Mouse (Mus musculus): ENCODE measurements around the gene Atp2b1. TPM values are rescaled to one million over a fixed set of nuclear protein-coding genes. Genes with fewer than 3 reads are reported as not detected.

Atp2b1 gene
- polyA plus RNA-seq, 1 experiment from 2014 or later: 305 TPM

DNA sequence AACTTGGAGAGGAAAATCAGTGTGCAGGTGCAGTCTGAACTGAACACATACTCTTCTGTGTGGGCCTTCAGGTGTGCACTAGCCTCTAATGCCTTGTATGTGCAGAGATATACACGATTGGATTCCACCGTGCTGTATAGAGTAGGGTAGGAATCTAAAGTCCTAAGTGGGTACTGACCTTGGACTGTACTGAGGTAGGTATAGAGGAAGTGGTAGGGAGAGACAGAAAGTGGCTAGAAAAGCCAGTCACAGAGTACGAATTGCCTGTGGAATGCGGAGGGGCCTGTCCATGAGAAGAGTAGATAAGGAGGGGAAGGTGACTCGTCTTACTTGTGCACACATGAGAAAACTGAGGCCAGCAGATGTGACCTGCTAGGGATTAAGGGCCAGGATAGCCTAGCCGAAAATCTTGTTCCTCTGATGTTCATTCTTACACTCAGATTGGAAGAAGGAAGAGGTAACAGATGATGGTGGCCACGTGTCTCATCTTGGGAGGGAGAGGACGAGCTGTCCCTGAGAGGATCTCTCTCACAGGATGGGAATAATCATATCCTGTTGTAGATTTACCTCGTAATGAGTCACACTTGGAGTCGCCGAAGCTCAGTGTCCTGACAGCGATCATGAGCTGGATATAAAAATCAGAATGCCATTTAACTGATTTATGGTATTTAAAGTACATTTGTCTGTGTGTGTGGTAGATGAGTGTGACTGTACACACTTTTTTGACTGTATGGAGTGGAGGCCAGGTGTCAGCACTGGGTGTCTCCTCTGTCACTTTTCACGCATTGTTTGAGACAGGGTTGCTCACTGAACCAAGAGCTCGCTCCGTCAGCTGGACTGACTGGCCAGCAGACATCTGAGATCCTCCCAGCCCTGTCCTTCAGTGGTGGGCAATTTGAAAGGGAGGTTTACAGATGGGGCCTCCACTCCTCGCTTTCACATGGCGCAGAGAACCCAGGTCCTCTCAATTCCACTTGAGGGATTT, 37.4 kb downstream of the Atp2b1 start:
- no peak overlapping the region for H3K27ac ChIP-seq (replicated peaks)
- no peak for ATAC-seq (ENCODE audit: low FRiP score, low read depth)

DNA sequence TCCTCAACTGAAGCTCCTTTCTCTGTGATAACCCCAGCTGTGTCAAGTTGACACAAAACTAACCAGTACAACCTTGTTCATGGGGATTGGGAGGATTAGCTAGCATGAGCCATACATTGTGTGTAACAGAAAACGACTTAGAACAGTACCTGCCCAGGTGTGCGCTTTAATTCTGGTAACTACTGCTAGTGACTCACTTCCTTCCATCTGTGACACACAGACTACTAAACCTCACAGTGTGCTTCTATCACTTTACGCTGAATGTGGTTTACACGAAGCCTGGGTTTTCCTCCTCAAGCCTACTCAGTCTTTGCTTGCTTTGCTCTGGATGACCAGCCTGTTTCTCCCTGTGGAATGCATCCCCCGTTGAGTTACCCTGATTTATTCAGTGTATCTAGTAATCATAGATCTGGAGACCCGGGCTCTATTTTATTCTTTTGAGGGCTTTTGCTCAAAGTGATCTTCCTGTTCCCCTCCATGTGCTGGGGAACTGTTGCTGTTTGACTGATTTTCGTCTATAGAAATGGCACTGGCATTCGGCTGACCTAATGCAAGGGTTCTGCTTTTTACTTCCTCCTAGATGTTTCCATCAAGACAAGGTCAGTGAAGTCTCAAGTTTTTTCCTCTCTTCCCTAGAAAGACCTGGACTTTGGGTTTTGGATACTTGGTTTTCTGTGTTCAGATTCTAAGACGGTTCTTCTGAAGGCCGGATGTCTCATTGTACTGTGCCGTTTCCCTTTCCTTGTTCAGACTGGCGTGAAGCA, 40.2 kb downstream of the Atp2b1 start:
- no peak overlapping the region for H3K4me2 ChIP-seq
- no peak for ATAC-seq (ENCODE audit: low FRiP score, low read depth)
- no peak overlapping the region for H3K4me3 ChIP-seq
- no peaks in the 10 kb centered on the region for H3K36me3 ChIP-seq
- no peaks in the 10 kb centered on the region for H3K9me3 ChIP-seq
- H3K27me3 ChIP-seq: no peaks in the 10 kb centered on the region
- H3K27ac ChIP-seq (replicated peaks): no peak overlapping the region
- no peak overlapping the region for H3K9ac ChIP-seq
- 92% methylated on average over 12 of the region's 12 CpGs for WGBS
- H3K4me1 ChIP-seq (replicated peaks): peaks cover 14% of the 10 kb centered on the region; the same call in 1 of the 2 replicates

More for the DNA sequence above, 37.4 kb downstream of the Atp2b1 start:
- H3K4me1 ChIP-seq (replicated peaks): peaks cover 29% of the 10 kb centered on the region
- H3K9ac ChIP-seq: no peak overlapping the region
- H3K27me3 ChIP-seq: no peaks in the 10 kb centered on the region
- no peaks in the 10 kb centered on the region for H3K9me3 ChIP-seq
- no peak overlapping the region for H3K4me2 ChIP-seq
- H3K4me3 ChIP-seq: no peak overlapping the region
- H3K36me3 ChIP-seq: no peaks in the 10 kb centered on the region
- WGBS: 90% methylated on average over 17 of the region's 17 CpGs

GRCm38 (mm10) chr10:98956124-98956523, 41.9 kb downstream of the Atp2b1 start:
- H3K4me3 ChIP-seq: no peak overlapping the region
- H3K36me3 ChIP-seq: no peaks in the 10 kb centered on the region
- H3K9ac ChIP-seq: no peak overlapping the region
- H3K27me3 ChIP-seq: no peaks in the 10 kb centered on the region
- H3K4me2 ChIP-seq: no peak overlapping the region
- no peak overlapping the region for H3K27ac ChIP-seq (replicated peaks)
- H3K4me1 ChIP-seq (replicated peaks): peaks cover 11% of the 10 kb centered on the region; the same call in 1 of the 2 replicates
- 98% methylated on average over 3 of the region's 3 CpGs for WGBS
- no peak for ATAC-seq (ENCODE audit: low FRiP score, low read depth)
- H3K9me3 ChIP-seq: no peaks in the 10 kb centered on the region

GRCm38 (mm10) chr10:98958752-98959151, 44.5 kb downstream of the Atp2b1 start:
- no peak overlapping the region for H3K4me2 ChIP-seq
- no peak for ATAC-seq (ENCODE audit: low FRiP score, low read depth)
- H3K4me1 ChIP-seq (replicated peaks): peaks cover 18% of the 10 kb centered on the region
- no peaks in the 10 kb centered on the region for H3K36me3 ChIP-seq
- H3K27ac ChIP-seq (replicated peaks): no peak overlapping the region
- H3K9ac ChIP-seq: no peak overlapping the region
- no peaks in the 10 kb centered on the region for H3K9me3 ChIP-seq
- WGBS: 74% methylated on average over 4 of the region's 4 CpGs
- H3K27me3 ChIP-seq: no peaks in the 10 kb centered on the region
- H3K4me3 ChIP-seq: no peak overlapping the region

DNA sequence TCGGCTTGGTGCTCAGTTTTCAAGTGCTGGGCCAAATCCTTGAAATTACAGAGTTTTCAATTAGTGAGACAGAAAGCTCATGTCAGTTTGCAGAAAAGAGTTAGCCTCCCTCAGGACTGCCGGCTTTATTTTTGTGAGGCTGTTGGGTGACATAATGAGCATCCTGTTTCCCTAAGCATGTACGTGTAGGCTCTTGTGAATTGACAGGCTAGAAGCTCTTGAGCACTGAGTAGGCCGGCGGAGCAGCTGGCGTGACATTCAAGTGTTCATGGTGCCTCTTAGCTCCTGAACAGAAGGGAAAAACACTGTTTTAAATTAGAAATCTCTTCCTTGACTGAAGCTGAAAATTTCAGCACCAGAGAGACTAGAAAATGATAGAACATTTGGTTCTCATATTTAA, 45.2 kb downstream of the Atp2b1 start:
- H3K27ac ChIP-seq (replicated peaks): no peak overlapping the region
- no peak overlapping the region for H3K4me3 ChIP-seq
- no peak for ATAC-seq (ENCODE audit: low FRiP score, low read depth)
- 61% methylated on average over 6 of the region's 6 CpGs for WGBS
- H3K27me3 ChIP-seq: no peaks in the 10 kb centered on the region
- no peaks in the 10 kb centered on the region for H3K9me3 ChIP-seq
- H3K36me3 ChIP-seq: no peaks in the 10 kb centered on the region
- H3K4me2 ChIP-seq: no peak overlapping the region
- peaks cover 18% of the 10 kb centered on the region for H3K4me1 ChIP-seq (replicated peaks)
- H3K9ac ChIP-seq: no peak overlapping the region

- Histone ChIP-seq H3K9ac (no peak overlapping the region), H3K27me3 (no peaks in the 10 kb centered on the region), H3K4me3 (no peak overlapping the region), H3K4me1 (replicated peaks) (peaks cover 18% of the 10 kb centered on the region), H3K27ac (replicated peaks) (no peak overlapping the region), H3K9me3 (no peaks in the 10 kb centered on the region), H3K4me2 (no peak overlapping the region), H3K36me3 (no peaks in the 10 kb centered on the region)
- WGBS: 78% methylated on average over 5 of the region's 5 CpGs
- ATAC-seq (ENCODE audit: low FRiP score, low read depth): no peak
These were observed 46.7 kb downstream of the Atp2b1 start for GRCm38 (mm10) chr10:98960911-98961310.

GRCm38 (mm10) chr10:98962092-98962491, 47.9 kb downstream of the Atp2b1 start:
- WGBS: 61% methylated on average over 8 of the region's 8 CpGs
- H3K27ac ChIP-seq (replicated peaks): no peak overlapping the region

GRCm38 (mm10) chr10:98966407-98967215, 52.4 kb downstream of the Atp2b1 start:
- Histone ChIP-seq H3K36me3 (peaks cover 14% of the 10 kb centered on the region), H3K27me3 (no peaks in the 10 kb centered on the region), H3K4me2 (no peak overlapping the region), H3K27ac (replicated peaks) (no peak overlapping the region), H3K4me3 (no peak overlapping the region), H3K9ac (no peak overlapping the region), H3K9me3 (no peaks in the 10 kb centered on the region), H3K4me1 (replicated peaks) (peaks cover 7% of the 10 kb centered on the region; the same call in 1 of the 2 replicates)
- ATAC-seq (ENCODE audit: low FRiP score, low read depth): no peak
- 68% methylated on average over 13 of the region's 13 CpGs for WGBS

More at GRCm38 (mm10) chr10:98962092-98962491, 47.9 kb downstream of the Atp2b1 start:
- no peak overlapping the region for H3K4me2 ChIP-seq
- no peaks in the 10 kb centered on the region for H3K9me3 ChIP-seq
- H3K4me1 ChIP-seq (replicated peaks): peaks cover 15% of the 10 kb centered on the region
- no peak overlapping the region for H3K9ac ChIP-seq
- H3K4me3 ChIP-seq: no peak overlapping the region
- H3K27me3 ChIP-seq: no peaks in the 10 kb centered on the region
- ATAC-seq (ENCODE audit: low FRiP score, low read depth): no peak
- H3K36me3 ChIP-seq: no peaks in the 10 kb centered on the region

- H3K36me3 ChIP-seq: peaks cover 14% of the 10 kb centered on the region
- H3K9me3 ChIP-seq: no peaks in the 10 kb centered on the region
- no peak for ATAC-seq (ENCODE audit: low FRiP score, low read depth)
- no peak overlapping the region for H3K9ac ChIP-seq
- WGBS: 92% methylated on average over 15 of the region's 15 CpGs
- 0 out of 2 replicates have a peak, but pooled peaks cover 5% of the 10 kb centered on the region for H3K4me1 ChIP-seq (replicated peaks)
- H3K27me3 ChIP-seq: no peaks in the 10 kb centered on the region
- no peak overlapping the region for H3K4me3 ChIP-seq
- H3K27ac ChIP-seq (replicated peaks): no peak overlapping the region
- H3K4me2 ChIP-seq: no peak overlapping the region
These were observed 53.2 kb downstream of the Atp2b1 start for GRCm38 (mm10) chr10:98967240-98967891.

DNA sequence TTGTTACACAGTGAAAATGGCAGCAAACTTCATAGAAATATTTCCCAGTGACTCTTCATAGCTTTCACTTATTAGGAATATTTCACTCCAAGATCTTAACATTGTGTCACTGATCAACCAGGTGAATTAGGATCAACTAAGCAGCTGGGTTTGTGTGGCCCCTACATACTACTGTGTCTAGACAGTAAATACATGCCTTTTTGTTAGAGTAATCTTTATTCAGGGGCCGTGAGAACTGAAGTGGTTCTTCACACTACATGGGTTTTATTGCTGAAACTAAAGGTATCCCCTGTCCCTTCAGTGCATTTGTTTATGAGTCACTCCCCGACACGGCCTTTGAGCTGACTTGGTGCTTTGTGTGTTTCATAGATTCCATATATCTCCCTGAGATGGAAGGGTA, 56.7 kb downstream of the Atp2b1 start:
- no peaks in the 10 kb centered on the region for H3K27me3 ChIP-seq
- H3K4me2 ChIP-seq: no peak overlapping the region
- 94% methylated on average over 3 of the region's 3 CpGs for WGBS
- H3K9ac ChIP-seq: no peak overlapping the region
- H3K4me3 ChIP-seq: no peak overlapping the region
- no peak for ATAC-seq (ENCODE audit: low FRiP score, low read depth)
- H3K36me3 ChIP-seq: peaks cover 14% of the 10 kb centered on the region
- H3K27ac ChIP-seq (replicated peaks): no peak overlapping the region
- H3K4me1 ChIP-seq (replicated peaks): peaks cover 11% of the 10 kb centered on the region
- H3K9me3 ChIP-seq: no peaks in the 10 kb centered on the region

- 90% methylated on average over 2 of the region's 2 CpGs for WGBS
- no peaks in the 10 kb centered on the region for H3K27me3 ChIP-seq
- H3K4me1 ChIP-seq (replicated peaks): peaks cover 18% of the 10 kb centered on the region
- no peak overlapping the region for H3K4me3 ChIP-seq
- H3K4me2 ChIP-seq: no peak overlapping the region
- H3K9me3 ChIP-seq: no peaks in the 10 kb centered on the region
- H3K9ac ChIP-seq: no peak overlapping the region
- no peak for ATAC-seq (ENCODE audit: low FRiP score, low read depth)
- peaks cover 14% of the 10 kb centered on the region for H3K36me3 ChIP-seq
- no peak overlapping the region for H3K27ac ChIP-seq (replicated peaks)
These were observed 58.2 kb downstream of the Atp2b1 start for GRCm38 (mm10) chr10:98972359-98972758.
